Mouse (Mus musculus): ENCODE results near the gene 1600015I10Rik.

DNA sequence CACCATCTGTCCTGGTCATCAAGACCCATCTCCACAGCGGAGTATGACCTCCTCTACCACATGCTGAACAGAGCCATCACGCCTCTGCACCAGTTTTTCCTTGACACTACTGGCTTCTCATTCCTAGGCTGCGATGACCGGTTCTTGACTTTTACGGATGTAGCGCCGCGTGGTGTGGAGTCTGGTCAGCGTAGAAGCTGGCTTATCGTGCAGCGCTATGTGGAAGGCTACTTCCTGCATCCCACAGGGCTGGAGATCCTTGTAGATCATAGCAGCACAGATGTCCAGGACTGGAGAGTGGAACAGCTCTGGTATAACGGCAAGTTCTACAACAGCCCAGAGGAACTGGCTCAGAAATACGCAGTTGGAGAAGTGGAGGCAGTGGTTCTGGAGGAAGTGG lies 24.1 kb upstream of the 1600015I10Rik start:
- TF ChIP-seq POLR2A (IDR thresholded peaks at IDR 0.05; ENCODE audit: insufficient read depth, low read length): no peak
- TF ChIP-seq CTCF (IDR thresholded peaks at IDR 0.05; ENCODE audit: low read depth, low read length): no peak
- no peak for TF ChIP-seq EP300 (IDR thresholded peaks at IDR 0.05; ENCODE audit: insufficient read depth, low read depth, low read length)

Data from ES-Bruce4 (cell line).